Mouse (Mus musculus) cerebellum, adult 2 months (tissue): ENCODE measurements around the gene Baiap2l1.

Experiments
- CTCF ChIP-seq: fragments of 200-500 bp; IDR thresholded peaks from 2 replicates; pipeline ENCODE4 v1.5.1; 2011; ENCODE audit warnings: low read depth, mild to moderate bottlenecking, control low read depth, low read length, moderate library complexity, borderline replicate concordance; ENCODE audit not compliant: insufficient read depth
- POLR2A ChIP-seq: fragments of 200-500 bp; IDR thresholded peaks from 2 replicates; pipeline ENCODE4 v1.6.1; 2011; ENCODE audit warnings: low read length, control low read depth, borderline replicate concordance; ENCODE audit not compliant: insufficient read depth

DNA sequence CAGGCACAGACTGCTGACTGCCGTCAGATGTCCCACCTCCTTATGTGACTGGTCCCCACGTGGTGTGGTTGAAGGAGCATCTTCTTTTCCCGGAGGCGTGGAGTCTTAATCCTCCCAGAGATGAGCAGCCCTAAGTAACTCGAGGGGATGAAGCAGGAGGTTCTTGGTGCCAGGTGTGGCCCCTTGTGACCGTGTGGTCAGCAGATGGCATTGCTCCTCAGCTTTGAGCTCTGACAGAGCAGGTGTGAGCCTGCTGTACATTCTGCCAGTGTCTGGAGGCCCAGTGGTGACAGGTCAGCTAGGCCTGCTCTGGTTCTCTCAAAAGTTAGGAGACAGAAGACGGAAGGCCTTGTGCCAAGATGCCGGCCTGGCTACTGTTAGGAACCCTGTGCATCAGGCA, 97.4 kb downstream of the Baiap2l1 start:
- TF ChIP-seq CTCF (no peak), POLR2A (no peak)
